Mouse (Mus musculus) G1E-ER4 (cell line): ENCODE data around the gene Serpina1c. TPM values are rescaled to one million over a fixed set of nuclear protein-coding genes. Genes with fewer than 3 reads are reported as not detected.
"Not testable (repeated sequence)": the region's sequence is repeated elsewhere in the genome, so short reads cannot be mapped to it uniquely, and the experiment has no call there.

ENCODE experiments used
- GATA1 ChIP-seq: IDR thresholded peaks from one replicate; pipeline ENCODE4 v1.8.0; 2012; ENCODE audit warnings: low read length, inconsistent platforms
- polyA plus RNA-seq: library from polyadenylated mRNA; stranded (reverse); fragments of >175 nt; gene quantifications from 2 replicates; pipeline ENCODE4 v1.2.3, GENCODE M21; 2012

The Serpina1c gene
- polyA plus RNA-seq, result not detected in 2 replicates

DNA sequence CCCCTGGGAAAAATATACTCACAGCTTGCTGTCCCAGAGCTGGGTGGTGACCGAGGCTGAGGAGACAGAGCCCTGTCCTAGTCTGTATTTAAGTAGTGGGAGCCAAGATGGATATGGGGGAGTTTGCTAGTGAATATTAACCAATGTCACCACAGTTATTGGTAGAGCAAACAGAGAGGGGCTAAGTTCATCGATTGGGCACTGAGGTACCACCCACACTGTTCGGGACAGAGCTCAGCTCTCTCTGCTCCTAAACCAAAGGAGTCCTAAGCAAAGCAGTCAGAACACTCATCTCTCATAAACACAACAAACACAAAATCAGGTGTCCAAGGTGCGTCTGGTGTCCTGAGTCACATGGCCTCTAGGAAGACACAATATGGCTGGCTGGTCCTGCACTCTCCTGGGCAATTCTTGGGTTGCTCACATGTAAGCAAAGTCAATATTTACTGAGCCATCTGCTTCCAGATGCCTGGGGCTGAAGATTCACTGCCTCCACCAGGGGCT, at the start of gene Serpina1c:
Serpina1c (minus strand) TSS at position 51 of the 504 bp plus-strand sequence.
- TF ChIP-seq GATA1, result not testable (repeated sequence)

DNA sequence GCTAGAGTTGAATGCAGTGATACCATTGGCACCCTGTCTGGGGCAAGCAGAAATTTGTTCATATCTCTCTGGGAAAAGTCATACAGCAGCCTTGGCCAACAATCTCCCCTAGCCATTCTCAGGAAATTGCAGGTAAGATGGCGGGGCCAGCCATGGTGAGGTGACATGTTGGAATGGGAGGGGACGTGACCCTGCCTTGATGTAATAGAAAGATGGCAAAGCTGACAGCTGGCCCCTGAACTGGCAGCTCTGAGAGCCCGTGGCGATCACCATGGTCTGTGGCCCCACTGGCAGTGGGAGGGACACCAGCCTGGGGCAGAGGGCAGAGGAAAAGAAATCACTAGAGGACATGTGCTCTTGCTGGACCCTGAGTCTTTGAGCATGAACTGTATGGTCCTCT, 41.6 kb upstream of the Serpina1c start:
- TF ChIP-seq GATA1, result no peak

DNA sequence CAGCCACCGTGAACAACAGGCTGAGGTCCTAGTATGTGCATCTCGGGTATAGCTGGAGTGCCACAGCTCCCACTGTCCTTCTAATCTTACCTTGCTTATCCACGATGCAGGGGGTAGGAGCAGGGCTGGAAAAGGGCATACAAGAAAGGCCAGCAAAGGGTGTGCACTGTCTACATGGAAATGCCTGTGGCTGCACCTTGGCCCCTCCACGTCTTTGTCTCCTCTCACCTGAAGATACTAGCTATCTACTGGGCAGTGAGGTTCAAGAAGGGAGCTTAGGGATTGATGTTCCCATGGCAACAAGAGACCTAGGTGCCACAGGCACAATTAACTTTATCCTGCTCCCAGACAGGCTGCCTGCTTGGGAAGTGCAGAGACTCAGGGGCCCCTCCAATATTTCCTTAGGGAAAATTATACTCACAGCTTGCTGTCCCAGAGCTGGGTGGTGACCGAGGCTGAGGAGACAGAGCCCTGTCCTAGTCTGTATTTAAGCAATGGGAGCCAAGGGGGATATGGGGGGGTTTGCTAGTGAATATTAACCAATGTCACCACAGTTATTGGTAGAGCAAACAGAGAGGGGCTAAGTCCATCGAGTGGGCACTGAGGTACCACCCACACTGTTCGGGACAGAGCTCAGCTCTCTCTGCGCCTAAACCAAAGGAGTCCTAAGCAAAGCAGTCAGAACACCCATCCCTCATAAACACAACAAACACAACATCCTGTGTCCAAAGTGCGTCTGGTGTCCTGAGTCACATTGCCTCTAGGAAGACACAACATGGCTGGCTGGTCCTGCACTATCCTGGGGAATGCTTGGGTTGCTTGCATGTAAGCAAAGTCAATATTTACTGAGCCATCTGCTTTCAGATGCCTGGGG, 41.3 kb downstream of the Serpina1c start, which contains the start of gene Serpina1a:
Serpina1a (minus strand) TSS at position 462 of the 874 bp plus-strand sequence.
- not testable (repeated sequence) for TF ChIP-seq GATA1

DNA sequence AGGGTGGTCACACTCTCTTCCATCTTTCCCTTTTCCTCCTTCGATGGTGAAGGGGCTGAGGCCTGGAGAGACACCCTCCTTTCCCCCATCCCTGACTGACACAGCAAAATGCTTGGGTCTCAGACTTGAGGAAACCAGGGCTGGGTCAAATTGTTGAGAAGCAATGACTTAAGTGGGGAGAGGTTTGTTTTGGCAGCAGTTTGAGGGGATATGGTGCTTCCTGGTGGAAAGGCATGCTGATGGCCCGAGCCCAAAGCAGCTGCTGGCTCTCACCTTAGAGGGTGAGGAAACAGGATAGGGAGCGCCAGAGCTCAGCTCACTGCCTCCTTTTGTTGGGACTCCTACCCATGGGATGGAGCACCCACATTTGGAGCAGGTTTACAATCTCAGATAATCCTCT, 43.7 kb downstream of the Serpina1c start:
- no peak for TF ChIP-seq GATA1

Other genes starting within 250 kb of the Serpina1c start
- not detected in 2 replicates for gene Serpina6, start 247.7 kb downstream of the Serpina1c start, polyA plus RNA-seq
- not detected in 2 replicates for gene Serpina16, start 228.7 kb downstream of the Serpina1c start, polyA plus RNA-seq
- gene Serpina1f, start 209.4 kb downstream of the Serpina1c start, polyA plus RNA-seq, result not detected in 2 replicates
- gene Serpina1d, start 131.3 kb downstream of the Serpina1c start, polyA plus RNA-seq, result not detected in 2 replicates
- not detected in 2 replicates for gene Serpina1b, start 74.5 kb downstream of the Serpina1c start, polyA plus RNA-seq
- not detected in 2 replicates for gene Serpina1a, start 41.3 kb downstream of the Serpina1c start, polyA plus RNA-seq
- gene Serpina1e, start 54.1 kb upstream of the Serpina1c start, polyA plus RNA-seq, result not detected in 2 replicates
- gene Serpina11, start 85.1 kb upstream of the Serpina1c start, polyA plus RNA-seq, result not detected in 2 replicates
- gene Serpina9, start 108.9 kb upstream of the Serpina1c start, polyA plus RNA-seq, result not detected in 2 replicates
- not detected in 2 replicates for gene Serpina12, start 139.6 kb upstream of the Serpina1c start, polyA plus RNA-seq
- gene Serpina5, start 196.2 kb upstream of the Serpina1c start, polyA plus RNA-seq, result not detected in 2 replicates
- gene Serpina3a, start 207.8 kb upstream of the Serpina1c start, polyA plus RNA-seq, result not detected in 2 replicates
- gene Serpina3b, start 223.1 kb upstream of the Serpina1c start, polyA plus RNA-seq, result not detected in 2 replicates
- not detected in 2 replicates for gene Serpina3c, start 249.0 kb upstream of the Serpina1c start, polyA plus RNA-seq